Mouse (Mus musculus): ENCODE measurements around the gene Hnrnpdl. TPM values are rescaled to one million over a fixed set of nuclear protein-coding genes. Genes with fewer than 3 reads are reported as not detected.

Hnrnpdl gene
- total and polyA plus RNA-seq, 3 experiments, result 75.6 to 207 (median 165) TPM

GRCm38 (mm10) chr5:100005896-100006295 is 33.6 kb downstream of the Hnrnpdl start:
- no peaks in the 10 kb centered on the region for H3K36me3 ChIP-seq (replicated peaks in 1 of 2; ENCODE audit: control insufficient read depth in 1 of 2, insufficient read depth in 1 of 2, low read length in 1 of 2)
- H3K27ac ChIP-seq (ENCODE audit: insufficient read depth, low read depth), result no peak overlapping the region
- H3K9ac ChIP-seq (ENCODE audit: insufficient read depth, low read depth), result no peak overlapping the region
- TF ChIP-seq POLR2AphosphoS2 (IDR thresholded peaks at IDR 0.05; ENCODE audit: low read depth, low read length) (no peak), CHD1 (IDR thresholded peaks at IDR 0.05; ENCODE audit: low read depth, low read length) (no peak), TBP (conservative IDR thresholded peaks at IDR 0.05; ENCODE audit: low read depth, low read length) (no peak), ZNF384 (IDR thresholded peaks at IDR 0.05; ENCODE audit: low read depth, low read length) (no peak), JUN (IDR thresholded peaks at IDR 0.05; ENCODE audit: insufficient read depth, low read depth, low read length) (no peak), POLR2A (IDR thresholded peaks at IDR 0.05; ENCODE audit: low read depth, low read length) (no peak), USF2 (conservative IDR thresholded peaks at IDR 0.05; ENCODE audit: low read depth, low read length) (no peak), HCFC1 (IDR thresholded peaks at IDR 0.05; ENCODE audit: low read depth, low read length) (no peak), ELF1 (IDR thresholded peaks at IDR 0.05; ENCODE audit: low read depth, low read length) (no peak), SIN3A (IDR thresholded peaks at IDR 0.05; ENCODE audit: low read length) (no peak), E2F4 (IDR thresholded peaks at IDR 0.05; ENCODE audit: insufficient replicate concordance, low read depth, low read length) (no peak), SMC3 (IDR thresholded peaks at IDR 0.05; ENCODE audit: low read depth, low read length) (no peak), MAFK (IDR thresholded peaks at IDR 0.05; ENCODE audit: insufficient replicate concordance, low read length) (no peak), MAX (IDR thresholded peaks at IDR 0.05; ENCODE audit: low read length) (no peak), RCOR1 (conservative IDR thresholded peaks at IDR 0.05; ENCODE audit: low read depth, low read length) (no peak), NELFE (IDR thresholded peaks at IDR 0.05; ENCODE audit: low read depth, low read length) (no peak)
- H3K4me1 ChIP-seq (ENCODE audit: control insufficient read depth in 1 of 2, insufficient read depth in 2 of 2), result no peaks in the 10 kb centered on the region
- dilution Hi-C loops (cut with MboI; ENCODE audit: extremely low pct_ligation_motif_present, extremely low pct_unique_long_range_greater_than_20kb, low sequenced_read_pairs) (no loop called here), in situ Hi-C loops (cut with MboI; ENCODE audit: low pct_ligation_motif_present, low pct_unique_long_range_greater_than_20kb, low sequenced_read_pairs) (no loop called here)
- H3K27me3 ChIP-seq (replicated peaks), result no peaks in the 10 kb centered on the region
- no peaks in the 10 kb centered on the region for H3K79me2 ChIP-seq (replicated peaks; ENCODE audit: control insufficient read depth, extremely low read depth, insufficient read depth, poor library complexity, severe bottlenecking)
- no peak overlapping the region for H3K4me3 ChIP-seq (replicated peaks in 1 of 3; ENCODE audit: low read depth in 2 of 3, low read length in 2 of 3, poor library complexity in 1 of 3)
- peaks cover 2% of the 10 kb centered on the region for H3K9me3 ChIP-seq (replicated peaks; ENCODE audit: low read length)
- H3K4me2 ChIP-seq (ENCODE audit: insufficient read depth, low read depth, poor library complexity, severe bottlenecking), result no peak overlapping the region
- DNase-seq (ENCODE audit: extremely low read depth), result no peak

GRCm38 (mm10) chr5:100005431-100005830 is 34.0 kb downstream of the Hnrnpdl start:
- no peak overlapping the region for H3K4me2 ChIP-seq (ENCODE audit: insufficient read depth, low read depth, poor library complexity, severe bottlenecking)
- H3K9ac ChIP-seq (ENCODE audit: insufficient read depth, low read depth), result no peak overlapping the region
- dilution Hi-C loops (cut with MboI; ENCODE audit: extremely low pct_ligation_motif_present, extremely low pct_unique_long_range_greater_than_20kb, low sequenced_read_pairs), result no loop called here
- H3K4me3 ChIP-seq (replicated peaks in 1 of 3; ENCODE audit: low read depth in 2 of 3, low read length in 2 of 3, poor library complexity in 1 of 3), result no peak overlapping the region
- H3K27ac ChIP-seq (ENCODE audit: insufficient read depth, low read depth), result no peak overlapping the region
- H3K36me3 ChIP-seq (replicated peaks in 1 of 2; ENCODE audit: control insufficient read depth in 1 of 2, insufficient read depth in 1 of 2, low read length in 1 of 2), result no peaks in the 10 kb centered on the region
- peaks cover 2% of the 10 kb centered on the region for H3K9me3 ChIP-seq (replicated peaks; ENCODE audit: low read length)
- peaks cover 0 to under 1% of the 10 kb centered on the region in 2 experiments; a peak in 1 of 4 replicates for H3K4me1 ChIP-seq (ENCODE audit: control insufficient read depth in 1 of 2, insufficient read depth in 2 of 2)
- TF ChIP-seq POLR2AphosphoS2 (IDR thresholded peaks at IDR 0.05; ENCODE audit: low read depth, low read length) (no peak), TBP (conservative IDR thresholded peaks at IDR 0.05; ENCODE audit: low read depth, low read length) (no peak), CHD1 (IDR thresholded peaks at IDR 0.05; ENCODE audit: low read depth, low read length) (no peak), SIN3A (IDR thresholded peaks at IDR 0.05; ENCODE audit: low read length) (no peak), SMC3 (IDR thresholded peaks at IDR 0.05; ENCODE audit: low read depth, low read length) (no peak), JUN (IDR thresholded peaks at IDR 0.05; ENCODE audit: insufficient read depth, low read depth, low read length) (no peak), JUND (conservative IDR thresholded peaks at IDR 0.05; ENCODE audit: low read depth, low read length) (no peak), KAT2A (IDR thresholded peaks at IDR 0.05; ENCODE audit: insufficient replicate concordance, low read length) (no peak), PAX5 (IDR thresholded peaks at IDR 0.05; ENCODE audit: low read length) (no peak), MEF2A (IDR thresholded peaks at IDR 0.05; ENCODE audit: borderline replicate concordance, low read depth, low read length) (no peak), HCFC1 (IDR thresholded peaks at IDR 0.05; ENCODE audit: low read depth, low read length) (no peak)
- no peak for DNase-seq (ENCODE audit: extremely low read depth)
- in situ Hi-C loops (cut with MboI; ENCODE audit: low pct_ligation_motif_present, low pct_unique_long_range_greater_than_20kb, low sequenced_read_pairs), result no loop called here
- H3K79me2 ChIP-seq (replicated peaks; ENCODE audit: control insufficient read depth, extremely low read depth, insufficient read depth, poor library complexity, severe bottlenecking), result no peaks in the 10 kb centered on the region
- H3K27me3 ChIP-seq (replicated peaks), result no peaks in the 10 kb centered on the region

All from CH12.LX (cell line).